Mouse (Mus musculus) lung, adult 18-20 months (tissue): ENCODE measurements around the gene Slc34a3.

Experiments used
- DNase-seq, 2 experiments: peaks; one replicate each; pipeline ENCODE4 v3.0.0; 2022; ENCODE audit warnings: mixed read lengths in 2 of 2

Slc34a3 gene

GRCm38 (mm10) chr2:25224766-25225752 lies 9.1 kb downstream of the Slc34a3 start:
- DNase-seq = peak; percentile 100

GRCm38 (mm10) chr2:25224492-25224765 lies 9.7 kb downstream of the Slc34a3 start, which contains the start of gene Tubb4b:
Tubb4b (minus strand) TSS chr2:25224702.
- no peak for DNase-seq

DNA sequence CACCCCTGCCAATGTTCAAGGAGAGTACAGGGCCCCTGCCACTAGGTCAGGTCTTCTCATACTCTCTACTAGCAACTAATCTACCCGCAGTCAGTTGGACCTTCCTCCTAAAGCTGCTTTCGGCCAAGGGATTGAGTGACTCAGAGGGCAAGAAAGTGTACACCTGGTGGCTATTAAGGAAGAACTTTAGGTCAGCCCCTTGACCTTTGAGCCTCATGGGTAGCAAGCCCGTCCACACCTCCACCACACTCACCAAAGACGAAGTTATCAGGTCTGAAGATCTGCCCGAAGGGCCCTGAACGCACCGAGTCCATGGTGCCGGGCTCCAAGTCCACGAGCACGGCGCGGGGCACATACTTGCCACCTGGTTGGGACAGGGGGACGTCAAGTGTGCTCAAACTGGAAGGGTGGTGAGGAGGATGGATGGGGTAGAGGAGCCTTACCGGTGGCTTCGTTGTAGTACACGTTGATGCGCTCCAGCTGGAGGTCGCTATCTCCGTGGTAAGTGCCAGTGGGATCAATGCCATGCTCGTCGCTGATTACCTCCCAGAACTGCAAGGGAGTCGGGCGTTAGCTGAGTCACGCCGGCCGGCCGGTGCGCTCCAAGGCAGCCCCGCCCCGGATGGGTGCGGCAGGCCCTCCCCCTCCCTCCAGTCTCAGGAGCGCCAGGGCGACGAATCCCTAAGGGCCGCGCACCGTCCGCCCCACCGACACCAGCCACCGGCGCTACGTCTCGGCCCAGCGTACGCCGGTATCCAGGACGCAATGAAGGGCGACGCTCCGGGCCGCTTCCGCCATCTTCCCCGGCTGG lies 10.3 kb downstream of the Slc34a3 start:
- DNase-seq = peak; percentile 89 to 92

DNA sequence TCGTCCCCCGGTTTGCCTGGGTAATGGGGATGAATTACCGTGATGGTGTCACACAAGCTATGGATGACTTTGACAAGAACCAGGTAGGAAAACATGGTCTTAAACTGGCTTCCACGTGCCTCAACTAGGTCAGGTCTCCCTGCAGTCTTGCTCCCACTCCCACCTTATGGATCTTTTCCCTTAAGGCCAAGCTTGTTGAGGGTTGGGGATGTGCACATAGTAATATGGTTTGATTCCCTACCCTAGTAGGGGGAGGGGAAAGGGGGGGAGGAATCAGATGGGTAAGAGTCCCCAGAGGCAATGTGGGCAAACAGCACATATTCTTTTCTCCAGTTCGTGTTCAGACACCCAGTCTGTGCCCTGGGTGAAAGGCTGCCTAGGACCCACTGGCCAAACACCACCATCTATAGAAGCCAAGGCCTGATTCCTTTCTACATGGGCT lies 12.8 kb downstream of the Slc34a3 start:
- no peak for DNase-seq

DNA sequence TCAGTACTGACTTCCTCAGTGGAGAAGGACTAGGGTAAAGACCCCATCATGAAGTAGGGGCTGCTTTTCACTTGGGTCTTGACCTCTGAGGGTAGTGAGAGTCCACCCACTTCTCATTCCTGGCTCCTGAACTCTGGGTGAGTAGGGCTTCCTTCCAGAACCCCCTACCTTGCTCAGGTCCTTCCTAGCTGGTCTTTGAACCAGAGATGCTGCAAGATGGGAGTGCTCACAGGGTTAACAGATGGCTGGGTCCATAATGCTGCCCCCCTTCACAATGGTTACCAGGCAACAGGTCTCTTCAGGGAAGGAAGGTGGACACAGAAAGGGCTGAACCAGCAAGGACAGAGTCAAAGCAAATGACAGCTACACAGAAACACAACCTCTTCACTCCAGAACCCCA lies 15.7 kb downstream of the Slc34a3 start, which contains the start of gene Fam166a:
Gene Fam166a, plus strand, starts transcription at position 301 of the 400 bp plus-strand sequence.
- DNase-seq = no peak

- no peak for DNase-seq
Observed at GRCm38 (mm10) chr2:25217666-25218065, 16.5 kb downstream of the Slc34a3 start.

- no peak for DNase-seq
Observed at GRCm38 (mm10) chr2:25214444-25214843, 19.7 kb downstream of the Slc34a3 start, which contains the start of gene Stpg3. Stpg3 (minus strand) TSS chr2:25214637.

DNA sequence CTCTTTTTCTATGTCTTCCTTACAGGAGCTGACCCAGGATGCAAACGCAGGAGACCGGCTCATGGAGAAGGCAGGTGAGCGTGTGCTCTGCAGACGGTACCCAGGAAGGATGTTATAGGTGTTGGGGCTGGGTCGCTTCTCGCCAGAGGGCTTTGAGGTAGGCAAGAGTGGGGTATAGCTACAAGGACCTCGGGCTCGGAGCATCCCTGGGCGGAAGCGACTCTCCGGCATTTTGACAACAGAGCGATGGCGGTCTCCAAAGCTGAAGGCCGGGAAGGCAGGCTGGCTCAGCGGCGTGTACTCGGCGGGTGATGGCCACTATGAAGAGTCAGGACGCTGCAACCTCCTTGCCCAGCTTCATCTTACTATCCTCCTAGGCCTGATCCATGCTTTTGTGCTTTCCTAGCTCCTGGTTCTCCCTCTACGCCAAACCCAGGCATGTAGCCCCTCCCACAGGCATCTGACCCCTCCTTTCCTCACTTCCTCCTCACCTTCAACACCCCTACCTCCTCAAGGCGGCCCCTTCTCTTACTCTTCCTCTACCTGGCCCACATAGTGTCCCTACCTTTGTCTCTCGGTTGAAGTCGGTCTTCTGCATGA lies 20.8 kb downstream of the Slc34a3 start:
- DNase-seq = no peak

GRCm38 (mm10) chr2:25211121-25211670 lies 23.0 kb downstream of the Slc34a3 start, which contains the start of gene Nelfb:
Nelfb (minus strand) TSS chr2:25211489.
- peak; percentile 92 to 95 for DNase-seq

DNA sequence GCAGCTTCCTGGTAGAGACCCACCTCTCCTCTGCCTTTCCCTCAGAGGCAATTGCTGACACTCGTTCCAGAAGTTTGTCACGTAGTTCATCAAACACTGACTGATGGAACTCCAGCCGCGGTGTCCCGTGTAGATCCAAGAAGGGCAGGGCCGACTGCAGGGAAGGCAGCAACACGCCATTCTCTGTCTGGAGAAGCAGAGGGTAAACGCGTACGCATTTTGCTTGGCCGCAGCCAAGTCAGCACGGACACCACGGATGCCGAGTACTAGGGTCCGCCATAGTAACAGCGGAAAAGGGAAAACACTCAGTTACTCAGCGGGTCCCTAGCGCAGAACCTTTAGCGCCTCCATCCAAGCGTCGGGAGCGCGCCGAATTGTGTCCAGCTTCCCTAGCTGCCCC lies 23.5 kb downstream of the Slc34a3 start:
- peak in 1 of 2 experiments; percentile 15 for DNase-seq

- DNase-seq = no peak
Observed at GRCm38 (mm10) chr2:25207593-25207992, 26.6 kb downstream of the Slc34a3 start.

- no peak for DNase-seq
Observed at GRCm38 (mm10) chr2:25203631-25204214, 30.4 kb downstream of the Slc34a3 start.

DNA sequence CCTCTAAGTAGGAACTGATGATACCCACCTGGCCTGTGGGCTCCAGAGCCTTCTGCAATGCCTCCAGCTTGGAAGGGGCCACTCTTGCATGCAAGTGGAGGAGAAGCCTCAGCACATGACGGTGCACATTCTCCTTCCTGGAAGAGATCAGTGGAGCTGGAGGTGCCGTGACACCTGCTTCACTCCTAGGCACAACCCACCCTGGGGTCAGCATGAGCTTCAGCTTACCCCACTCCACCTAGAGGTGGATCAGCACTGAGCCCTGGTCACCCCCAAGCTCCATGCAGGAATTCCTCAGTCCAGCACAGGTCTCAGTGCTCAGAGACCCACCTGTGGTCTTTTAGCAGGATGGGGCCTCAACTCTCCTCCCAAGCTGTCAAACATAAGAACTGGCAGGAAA lies 33.5 kb downstream of the Slc34a3 start:
- DNase-seq = no peak

DNA sequence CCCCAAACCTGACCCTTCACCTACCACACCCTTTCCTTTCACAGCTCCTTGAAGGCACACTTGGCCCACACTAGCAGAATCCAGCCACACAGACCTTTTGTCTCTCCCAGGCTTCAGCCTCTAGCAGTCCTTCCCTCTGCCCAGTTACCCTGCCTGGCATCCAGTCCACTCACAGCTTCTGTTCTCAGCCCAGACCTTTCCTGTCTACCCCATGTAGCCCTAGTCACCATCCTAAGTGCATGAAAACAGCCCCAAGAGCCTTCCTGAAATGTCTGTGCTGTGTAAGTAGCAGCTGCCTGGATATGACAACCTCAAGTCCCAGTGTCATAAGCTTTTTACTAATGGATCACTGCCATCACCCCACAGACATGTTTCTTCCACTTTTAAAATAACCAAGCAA lies 36.2 kb downstream of the Slc34a3 start:
- DNase-seq = peak in 1 of 2 experiments; percentile 25

DNA sequence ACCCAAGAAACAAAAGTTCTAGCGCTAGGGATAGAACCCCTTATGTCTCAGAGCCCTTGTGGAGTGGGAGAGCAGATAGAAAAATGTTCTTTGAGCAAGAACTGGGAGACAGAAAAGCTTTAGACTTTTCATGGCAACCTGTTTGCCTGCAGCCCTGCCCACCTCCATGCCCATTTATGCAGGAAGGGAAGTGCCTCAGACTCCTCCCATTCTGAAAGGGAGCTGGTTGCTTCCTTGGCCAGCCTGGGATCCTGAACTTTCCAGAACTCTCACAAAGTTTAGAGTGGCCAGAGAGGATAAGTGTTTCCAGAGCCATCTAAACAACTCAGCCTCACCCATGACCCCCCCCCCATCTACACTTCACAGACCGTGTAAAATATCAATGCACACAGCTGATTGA lies 37.0 kb downstream of the Slc34a3 start:
- peak; percentile 64 to 71 for DNase-seq

DNA sequence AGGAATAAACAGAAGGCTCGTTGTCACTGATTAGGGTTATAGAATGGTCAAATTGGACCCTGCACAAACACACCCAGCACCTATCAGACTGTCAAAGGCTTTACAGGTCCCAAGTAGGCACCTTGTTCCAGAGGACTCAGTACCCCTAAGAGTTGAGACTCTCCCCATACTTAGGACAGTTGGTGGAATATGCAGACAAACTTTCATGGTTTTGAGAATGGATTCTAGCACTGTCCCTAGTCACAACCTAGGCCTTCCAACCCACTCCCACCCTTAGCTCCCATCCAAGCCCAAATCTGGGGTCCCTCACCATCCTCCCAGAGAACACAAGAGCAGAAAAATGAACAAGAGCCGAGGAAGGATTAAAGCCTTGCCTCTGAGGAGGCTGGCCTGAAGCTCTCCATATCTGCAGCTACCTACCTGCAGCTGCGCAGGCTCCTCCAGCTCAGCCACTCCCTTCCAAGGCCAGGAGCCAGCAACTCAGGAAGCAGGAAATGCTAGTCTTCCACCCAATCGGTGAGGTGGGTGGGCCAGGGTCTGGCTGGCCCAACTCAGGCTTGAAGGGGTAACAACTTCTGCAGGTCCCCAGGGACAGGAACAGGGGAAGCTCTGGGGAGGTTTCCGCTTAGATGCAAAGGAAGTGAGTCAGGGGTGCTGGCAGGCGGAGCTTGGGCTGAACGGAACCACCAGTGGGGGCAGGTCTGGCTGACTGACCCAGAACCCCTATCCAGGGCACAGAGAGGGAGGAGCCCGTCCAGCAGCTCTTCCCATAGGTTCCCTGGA lies 37.8 kb downstream of the Slc34a3 start, which contains the start of gene Tor4a:
Gene Tor4a, minus strand, starts transcription at position 715 of the 783 bp plus-strand sequence.
- peak; percentile 93 to 94 for DNase-seq

GRCm38 (mm10) chr2:25195211-25196156 lies 38.7 kb downstream of the Slc34a3 start:
- DNase-seq = peak; percentile 87 to 88

- DNase-seq = peak; percentile 42 to 46
Observed at GRCm38 (mm10) chr2:25194486-25195171, 39.5 kb downstream of the Slc34a3 start.

DNA sequence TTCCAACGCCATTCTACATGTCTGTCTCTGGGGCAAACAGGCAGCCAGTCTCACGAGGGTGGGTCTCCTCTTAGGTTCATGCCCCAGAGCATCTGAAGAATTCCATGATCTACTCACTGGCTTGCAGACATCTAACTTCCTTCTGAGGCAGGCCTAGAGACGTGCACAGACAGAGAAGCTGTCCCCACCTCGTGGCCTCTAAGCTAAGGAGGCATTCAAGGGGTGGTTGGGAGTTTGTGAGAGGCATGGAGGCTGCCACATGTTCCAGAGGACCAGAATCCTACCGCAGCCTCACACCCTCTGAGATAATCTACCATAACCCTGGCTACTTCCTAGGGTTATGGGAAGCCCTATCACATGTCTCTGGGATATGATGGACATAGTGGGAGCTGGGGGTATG lies 40.2 kb downstream of the Slc34a3 start:
- no peak for DNase-seq
